Mouse (Mus musculus): ENCODE measurements at regions not wholly inside any gene's neighbourhood (a gene's known extent, or its start where the extent isn't known, plus 50 kb on each side); places are given as distances from the start of the nearest gene placed in this dataset.

- Histone ChIP-seq H3K4me1 (ENCODE audit: control insufficient read depth, insufficient read depth, low read length) (no peaks in the 10 kb centered on the region; the same call in 1 of the 2 replicates), H3K27me3 (ENCODE audit: control insufficient read depth, insufficient read depth, low read length) (no peaks in the 10 kb centered on the region), H3K4me3 (replicated peaks; ENCODE audit: insufficient read depth, low read depth, low read length) (no peak overlapping the region), H3K27ac (ENCODE audit: insufficient read depth, low read length) (no peak overlapping the region)
- TF ChIP-seq CTCF (IDR thresholded peaks at IDR 0.05; ENCODE audit: borderline replicate concordance, insufficient read depth, low read depth, low read length) (no peak), POLR2A (IDR thresholded peaks at IDR 0.05; ENCODE audit: borderline replicate concordance, insufficient read depth, low read length) (no peak)
- no peak for DNase-seq
- 93% methylated on average over 14 of the region's 14 CpGs for WGBS
Observed at GRCm38 (mm10) chr19:21066432-21067113, 112.6 kb upstream of the Tmc1 start.

GRCm38 (mm10) chr19:21064902-21065301 is 110.9 kb upstream of the Tmc1 start:
- TF ChIP-seq POLR2A (IDR thresholded peaks at IDR 0.05; ENCODE audit: borderline replicate concordance, insufficient read depth, low read length) (no peak), CTCF (IDR thresholded peaks at IDR 0.05; ENCODE audit: borderline replicate concordance, insufficient read depth, low read depth, low read length) (no peak)
- 69% methylated on average over 3 of the region's 3 CpGs for WGBS
- DNase-seq, result no peak
- Histone ChIP-seq H3K27me3 (ENCODE audit: control insufficient read depth, insufficient read depth, low read length) (no peaks in the 10 kb centered on the region), H3K27ac (ENCODE audit: insufficient read depth, low read length) (no peak overlapping the region), H3K4me3 (replicated peaks; ENCODE audit: insufficient read depth, low read depth, low read length) (no peak overlapping the region), H3K4me1 (ENCODE audit: control insufficient read depth, insufficient read depth, low read length) (no peaks in the 10 kb centered on the region; the same call in 1 of the 2 replicates)

GRCm38 (mm10) chr19:21053597-21054544 is 99.9 kb upstream of the Tmc1 start:
- TF ChIP-seq CTCF (IDR thresholded peaks at IDR 0.05; ENCODE audit: borderline replicate concordance, insufficient read depth, low read depth, low read length), result no peak
- TF ChIP-seq POLR2A (IDR thresholded peaks at IDR 0.05; ENCODE audit: borderline replicate concordance, insufficient read depth, low read length), result no peak
- DNase-seq, result peak; percentile 45 to 60
- H3K4me3 ChIP-seq (replicated peaks; ENCODE audit: insufficient read depth, low read depth, low read length), result no peak overlapping the region
- H3K27ac ChIP-seq (ENCODE audit: insufficient read depth, low read length), result no peak overlapping the region
- H3K27me3 ChIP-seq (ENCODE audit: control insufficient read depth, insufficient read depth, low read length), result no peaks in the 10 kb centered on the region
- peaks cover 12% of the 10 kb centered on the region for H3K4me1 ChIP-seq (ENCODE audit: control insufficient read depth, insufficient read depth, low read length)
- WGBS, result 39% methylated on average over 11 of the region's 11 CpGs

GRCm38 (mm10) chr19:21052771-21053170 is 98.8 kb upstream of the Tmc1 start:
- 94% methylated on average over 3 of the region's 3 CpGs for WGBS
- Histone ChIP-seq H3K4me1 (ENCODE audit: control insufficient read depth, insufficient read depth, low read length) (peaks cover 12% of the 10 kb centered on the region), H3K4me3 (replicated peaks; ENCODE audit: insufficient read depth, low read depth, low read length) (no peak overlapping the region), H3K27me3 (ENCODE audit: control insufficient read depth, insufficient read depth, low read length) (no peaks in the 10 kb centered on the region), H3K27ac (ENCODE audit: insufficient read depth, low read length) (no peak overlapping the region)
- TF ChIP-seq POLR2A (IDR thresholded peaks at IDR 0.05; ENCODE audit: borderline replicate concordance, insufficient read depth, low read length), result no peak
- TF ChIP-seq CTCF (IDR thresholded peaks at IDR 0.05; ENCODE audit: borderline replicate concordance, insufficient read depth, low read depth, low read length), result no peak
- no peak for DNase-seq

- 44% methylated on average over 4 of the region's 4 CpGs for WGBS
- peak in 1 of 2 experiments; percentile 19 for DNase-seq
- no peak overlapping the region for H3K27ac ChIP-seq (ENCODE audit: insufficient read depth, low read length)
- TF ChIP-seq POLR2A (IDR thresholded peaks at IDR 0.05; ENCODE audit: borderline replicate concordance, insufficient read depth, low read length) (no peak), CTCF (IDR thresholded peaks at IDR 0.05; ENCODE audit: borderline replicate concordance, insufficient read depth, low read depth, low read length) (no peak)
- no peak overlapping the region for H3K4me3 ChIP-seq (replicated peaks; ENCODE audit: insufficient read depth, low read depth, low read length)
- no peaks in the 10 kb centered on the region for H3K27me3 ChIP-seq (ENCODE audit: control insufficient read depth, insufficient read depth, low read length)
- peaks cover 12% of the 10 kb centered on the region for H3K4me1 ChIP-seq (ENCODE audit: control insufficient read depth, insufficient read depth, low read length)
Observed at GRCm38 (mm10) chr19:21051872-21052271, 97.9 kb upstream of the Tmc1 start.

GRCm38 (mm10) chr19:21050994-21051721 is 97.2 kb upstream of the Tmc1 start:
- Histone ChIP-seq H3K27ac (ENCODE audit: insufficient read depth, low read length) (no peak overlapping the region), H3K4me1 (ENCODE audit: control insufficient read depth, insufficient read depth, low read length) (peaks cover 12% of the 10 kb centered on the region), H3K27me3 (ENCODE audit: control insufficient read depth, insufficient read depth, low read length) (no peaks in the 10 kb centered on the region), H3K4me3 (replicated peaks; ENCODE audit: insufficient read depth, low read depth, low read length) (no peak overlapping the region)
- DNase-seq, result peak in 1 of 2 experiments; percentile 29
- TF ChIP-seq CTCF (IDR thresholded peaks at IDR 0.05; ENCODE audit: borderline replicate concordance, insufficient read depth, low read depth, low read length) (no peak), POLR2A (IDR thresholded peaks at IDR 0.05; ENCODE audit: borderline replicate concordance, insufficient read depth, low read length) (no peak)
- WGBS, result 87% methylated on average over 9 of the region's 9 CpGs

GRCm38 (mm10) chr19:21049301-21049700 is 95.3 kb upstream of the Tmc1 start:
- TF ChIP-seq CTCF (IDR thresholded peaks at IDR 0.05; ENCODE audit: borderline replicate concordance, insufficient read depth, low read depth, low read length) (no peak), POLR2A (IDR thresholded peaks at IDR 0.05; ENCODE audit: borderline replicate concordance, insufficient read depth, low read length) (no peak)
- DNase-seq, result no peak
- Histone ChIP-seq H3K4me1 (ENCODE audit: control insufficient read depth, insufficient read depth, low read length) (peaks cover 11% of the 10 kb centered on the region), H3K4me3 (replicated peaks; ENCODE audit: insufficient read depth, low read depth, low read length) (no peak overlapping the region), H3K27me3 (ENCODE audit: control insufficient read depth, insufficient read depth, low read length) (no peaks in the 10 kb centered on the region), H3K27ac (ENCODE audit: insufficient read depth, low read length) (no peak overlapping the region)

Data from cerebellum, adult 2 months (tissue).